Mouse (Mus musculus) midbrain, embryonic 16.5 days (tissue): Measurements from ENCODE around the gene Gjc2. TPM values are rescaled to one million over a fixed set of nuclear protein-coding genes. Genes with fewer than 3 reads are reported as not detected.
A peak's percentile ranks its signal among the peaks of the same experiment; 100 is the strongest.

Source experiments
- ATAC-seq: fragments of 200-750 bp; cut with Nextera tagmentation; 2 replicates; pipeline ENCODE4 v1.8.0; 2017; ENCODE audit warnings: moderate TSS enrichment
- H3K27ac ChIP-seq: fragments of 300-500 bp; sonication (generic); 2 replicates; pipeline ENCODE4 v1.5.1; 2014; ENCODE audit warnings: mild to moderate bottlenecking, low read length, mixed read lengths
- H3K27me3 ChIP-seq: fragments of 300-500 bp; sonication (generic); 2 replicates; pipeline ENCODE4 v1.6.1; 2014; ENCODE audit warnings: low read depth, low read length, mixed read lengths; ENCODE audit not compliant: control insufficient read depth, insufficient read depth
- H3K36me3 ChIP-seq: fragments of 300-500 bp; sonication (generic); 2 replicates; pipeline ENCODE4 v1.6.1; 2014; ENCODE audit warnings: mild to moderate bottlenecking, low read length, moderate library complexity, mixed read lengths; ENCODE audit not compliant: control insufficient read depth, insufficient read depth
- H3K4me1 ChIP-seq: fragments of 300-500 bp; sonication (generic); 2 replicates; pipeline ENCODE4 v1.6.1; 2014; ENCODE audit warnings: mild to moderate bottlenecking, low read length, mixed read lengths; ENCODE audit not compliant: control insufficient read depth, insufficient read depth
- H3K4me2 ChIP-seq: fragments of 300-500 bp; sonication (generic); 2 replicates; pipeline ENCODE4 v1.6.1; 2014; ENCODE audit warnings: mild to moderate bottlenecking, low read length, mixed read lengths
- H3K4me3 ChIP-seq: fragments of 300-500 bp; sonication (generic); 2 replicates; pipeline ENCODE4 v1.5.1; 2014; ENCODE audit warnings: low read depth, mild to moderate bottlenecking, low read length, moderate library complexity, mixed read lengths
- H3K9ac ChIP-seq: fragments of 300-500 bp; sonication (generic); 2 replicates; pipeline ENCODE4 v1.6.1; 2014; ENCODE audit warnings: low read depth, low read length, mixed read lengths
- H3K9me3 ChIP-seq: fragments of 300-500 bp; sonication (generic); replicated peaks from 2 replicates; pipeline ENCODE4 v1.6.1; 2014; ENCODE audit warnings: mild to moderate bottlenecking, low read length, mixed read lengths; ENCODE audit not compliant: control insufficient read depth, poor library complexity, severe bottlenecking
- WGBS: fragments of 180-500 bp; shearing (Covaris S2); extraction: QIAGEN DNeasy Blood & Tissue Kit; methylation state at CpG from one replicate; pipeline ENCODE4 v1.1.7; 2014; 5-methylcytosine and 5-hydroxymethylcytosine counted together
- polyA plus RNA-seq: library from polyadenylated mRNA; unstranded; fragments of >200 nt; fragmentation: Nextera tagmentation; extraction: Ambion mirVana; gene quantifications from 2 replicates; pipeline ENCODE4 v1.2.1, GENCODE M21; 2015

Gene Gjc2
- polyA plus RNA-seq, 1 experiment from 2014 or later = 0.30 TPM

- H3K27ac ChIP-seq = no peak overlapping the region
- peaks cover 4% of the 10 kb centered on the region; the same call in 1 of the 2 replicates for H3K36me3 ChIP-seq
- H3K27me3 ChIP-seq = no peaks in the 10 kb centered on the region
- H3K4me3 ChIP-seq = no peak overlapping the region
- WGBS = 89% methylated on average over 5 of the region's 5 CpGs
- no peak overlapping the region for H3K4me2 ChIP-seq
- H3K9me3 ChIP-seq = no peaks in the 10 kb centered on the region
- no peaks in the 10 kb centered on the region for H3K4me1 ChIP-seq
- no peak overlapping the region for H3K9ac ChIP-seq
- ATAC-seq = no peak
Measured at GRCm38 (mm10) chr11:59155900-59156299, 27.1 kb downstream of the Gjc2 start.

GRCm38 (mm10) chr11:59154220-59154619, 28.8 kb downstream of the Gjc2 start:
- H3K4me1 ChIP-seq = no peaks in the 10 kb centered on the region
- H3K4me3 ChIP-seq = no peak overlapping the region
- H3K4me2 ChIP-seq = no peak overlapping the region
- WGBS = 91% methylated on average over 7 of the region's 7 CpGs
- ATAC-seq = no peak
- no peaks in the 10 kb centered on the region for H3K27me3 ChIP-seq
- H3K9me3 ChIP-seq = no peaks in the 10 kb centered on the region
- H3K27ac ChIP-seq = no peak overlapping the region
- peaks cover 4% of the 10 kb centered on the region; the same call in 1 of the 2 replicates for H3K36me3 ChIP-seq
- no peak overlapping the region for H3K9ac ChIP-seq

GRCm38 (mm10) chr11:59151729-59152128, 31.3 kb downstream of the Gjc2 start:
- ATAC-seq = no peak
- H3K27me3 ChIP-seq = no peaks in the 10 kb centered on the region
- 34% methylated on average over 3 of the region's 3 CpGs for WGBS

GRCm38 (mm10) chr11:59149302-59149701, 33.7 kb downstream of the Gjc2 start:
- no peaks in the 10 kb centered on the region for H3K4me1 ChIP-seq
- no peak overlapping the region for H3K27ac ChIP-seq
- H3K27me3 ChIP-seq = no peaks in the 10 kb centered on the region
- no peak overlapping the region for H3K4me3 ChIP-seq
- 65% methylated on average over 3 of the region's 3 CpGs for WGBS
- no peak for ATAC-seq
- no peaks in the 10 kb centered on the region for H3K36me3 ChIP-seq
- H3K4me2 ChIP-seq = no peak overlapping the region
- H3K9ac ChIP-seq = no peak overlapping the region
- H3K9me3 ChIP-seq = peaks cover 2% of the 10 kb centered on the region; the same call in 1 of the 2 replicates

More at GRCm38 (mm10) chr11:59151729-59152128, 31.3 kb downstream of the Gjc2 start:
- H3K9me3 ChIP-seq = peaks cover 2% of the 10 kb centered on the region; the same call in 1 of the 2 replicates
- no peak overlapping the region for H3K4me3 ChIP-seq
- peaks cover 4% of the 10 kb centered on the region; the same call in 1 of the 2 replicates for H3K36me3 ChIP-seq
- H3K4me1 ChIP-seq = no peaks in the 10 kb centered on the region
- no peak overlapping the region for H3K27ac ChIP-seq
- H3K4me2 ChIP-seq = no peak overlapping the region
- H3K9ac ChIP-seq = no peak overlapping the region

GRCm38 (mm10) chr11:59142962-59143361, 40.1 kb downstream of the Gjc2 start:
- no peak overlapping the region for H3K4me3 ChIP-seq
- H3K4me1 ChIP-seq = no peaks in the 10 kb centered on the region
- 78% methylated on average over 5 of the region's 5 CpGs for WGBS
- H3K27ac ChIP-seq = no peak overlapping the region
- no peaks in the 10 kb centered on the region for H3K36me3 ChIP-seq
- H3K9ac ChIP-seq = no peak overlapping the region
- H3K4me2 ChIP-seq = no peak overlapping the region
- H3K27me3 ChIP-seq = no peaks in the 10 kb centered on the region
- H3K9me3 ChIP-seq = no peaks in the 10 kb centered on the region
- ATAC-seq = no peak

GRCm38 (mm10) chr11:59141772-59142370, 41.1 kb downstream of the Gjc2 start:
- no peaks in the 10 kb centered on the region for H3K4me1 ChIP-seq
- no peak overlapping the region for H3K4me3 ChIP-seq
- H3K4me2 ChIP-seq = peak overlapping the region; percentile 15; the same call in 1 of the 2 replicates
- no peak overlapping the region for H3K27ac ChIP-seq
- ATAC-seq = no peak
- H3K9ac ChIP-seq = no peak overlapping the region
- WGBS = 14% methylated on average over 13 of the region's 14 CpGs
- H3K27me3 ChIP-seq = peaks cover 9% of the 10 kb centered on the region
- H3K36me3 ChIP-seq = no peaks in the 10 kb centered on the region
- no peaks in the 10 kb centered on the region for H3K9me3 ChIP-seq

- WGBS = 75% methylated on average over 19 of the region's 19 CpGs
- Histone ChIP-seq H3K27me3 (peaks cover 38% of the 10 kb centered on the region), H3K4me3 (no peak overlapping the region), H3K9ac (no peak overlapping the region), H3K27ac (no peak overlapping the region), H3K36me3 (no peaks in the 10 kb centered on the region), H3K4me1 (no peaks in the 10 kb centered on the region), H3K9me3 (no peaks in the 10 kb centered on the region), H3K4me2 (no peak overlapping the region)
- no peak for ATAC-seq
Measured at GRCm38 (mm10) chr11:59138537-59139486, 44.2 kb downstream of the Gjc2 start.

GRCm38 (mm10) chr11:59136994-59137706, 45.9 kb downstream of the Gjc2 start:
- Histone ChIP-seq H3K4me1 (no peaks in the 10 kb centered on the region), H3K9me3 (no peaks in the 10 kb centered on the region), H3K27ac (no peak overlapping the region), H3K4me2 (no peak overlapping the region), H3K27me3 (peaks cover 54% of the 10 kb centered on the region), H3K4me3 (no peak overlapping the region), H3K36me3 (no peaks in the 10 kb centered on the region), H3K9ac (no peak overlapping the region)
- ATAC-seq = no peak
- 57% methylated on average over 12 of the region's 12 CpGs for WGBS
